Mouse (Mus musculus): Measurements from ENCODE around the gene Lrmp.
A peak's percentile ranks its signal among the peaks of the same experiment; 100 is the strongest.

The Lrmp gene

GRCm38 (mm10) chr6:145202432-145203125, 87.1 kb downstream of the Lrmp start:
- DNase-seq (ENCODE audit: low read depth): no peak

DNA sequence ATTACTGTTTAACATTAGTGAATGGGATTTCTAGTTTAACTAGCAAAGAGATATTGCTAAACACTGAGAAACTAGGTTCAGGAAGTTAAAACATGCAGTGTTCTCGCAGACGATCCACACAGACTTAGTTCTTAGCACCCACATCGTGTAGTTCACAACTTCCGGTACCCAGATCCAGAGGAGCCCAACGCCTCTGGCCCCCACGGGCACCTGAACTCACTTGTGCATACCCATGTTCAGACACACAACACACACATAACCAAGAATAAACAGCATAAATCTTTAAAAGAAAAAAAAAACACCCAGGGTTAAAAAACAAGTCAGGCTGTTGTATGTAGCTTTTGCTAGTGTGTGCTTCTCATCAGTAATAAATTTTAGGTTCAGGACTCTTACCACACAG, 89.0 kb downstream of the Lrmp start:
- DNase-seq (ENCODE audit: low read depth): no peak

DNA sequence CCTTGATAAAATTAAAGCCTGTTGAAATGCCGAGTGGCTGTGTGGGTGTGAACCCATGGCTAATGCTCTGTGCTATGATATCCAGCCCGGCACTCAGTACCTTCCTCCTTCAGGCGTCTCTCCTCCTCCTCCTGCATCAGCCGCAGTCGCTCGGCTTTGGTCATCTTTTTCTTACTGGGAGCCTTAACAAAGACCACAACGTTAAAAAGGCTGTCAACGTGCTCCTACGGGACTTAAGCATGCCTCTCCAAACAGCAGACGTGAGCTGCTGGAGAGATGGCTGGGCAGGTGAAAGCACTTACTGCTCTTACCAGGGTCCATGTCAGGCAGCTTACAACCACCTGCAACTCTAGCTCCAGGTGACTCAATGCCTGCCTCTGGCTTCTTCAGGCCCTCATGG, 89.7 kb downstream of the Lrmp start:
- DNase-seq (ENCODE audit: low read depth): no peak

DNA sequence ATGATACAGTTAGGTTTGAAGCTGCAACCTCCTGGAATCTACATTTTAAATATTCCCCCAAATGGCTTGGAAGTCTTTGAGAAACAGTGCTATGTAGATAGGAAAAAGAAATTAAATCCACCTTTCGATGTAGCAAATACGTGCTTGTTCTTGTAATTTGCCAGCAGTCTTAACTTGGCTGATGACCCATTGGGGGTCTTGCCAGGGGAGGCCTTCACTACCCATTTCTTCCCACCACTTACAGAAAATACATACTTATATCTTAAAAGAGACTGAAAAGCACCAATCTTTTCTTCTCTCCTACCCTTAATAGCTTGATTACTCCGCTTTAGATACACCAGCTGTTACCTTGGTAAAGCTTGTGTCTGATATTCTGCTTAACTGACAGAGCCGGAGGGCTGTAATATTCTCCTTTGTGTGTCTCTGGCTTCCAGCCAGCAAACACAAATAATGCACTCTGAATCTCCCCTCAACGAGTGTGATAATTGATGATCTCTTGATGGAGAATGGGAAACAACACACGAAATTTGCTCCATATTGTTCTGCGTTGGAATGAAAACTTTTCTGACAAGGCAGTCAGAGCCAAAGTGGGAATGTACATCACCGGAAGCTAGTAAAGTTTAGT, 94.7 kb downstream of the Lrmp start:
- no peak for DNase-seq (ENCODE audit: low read depth)

GRCm38 (mm10) chr6:145210816-145211338, 95.4 kb downstream of the Lrmp start, which contains the start of the genes Casc1 and Etfrf1:
Gene Casc1, minus strand, starts transcription at chr6:145211005.
Gene Etfrf1, plus strand, starts transcription at chr6:145211134.
- peak; percentile 100 for DNase-seq (ENCODE audit: low read depth)

DNA sequence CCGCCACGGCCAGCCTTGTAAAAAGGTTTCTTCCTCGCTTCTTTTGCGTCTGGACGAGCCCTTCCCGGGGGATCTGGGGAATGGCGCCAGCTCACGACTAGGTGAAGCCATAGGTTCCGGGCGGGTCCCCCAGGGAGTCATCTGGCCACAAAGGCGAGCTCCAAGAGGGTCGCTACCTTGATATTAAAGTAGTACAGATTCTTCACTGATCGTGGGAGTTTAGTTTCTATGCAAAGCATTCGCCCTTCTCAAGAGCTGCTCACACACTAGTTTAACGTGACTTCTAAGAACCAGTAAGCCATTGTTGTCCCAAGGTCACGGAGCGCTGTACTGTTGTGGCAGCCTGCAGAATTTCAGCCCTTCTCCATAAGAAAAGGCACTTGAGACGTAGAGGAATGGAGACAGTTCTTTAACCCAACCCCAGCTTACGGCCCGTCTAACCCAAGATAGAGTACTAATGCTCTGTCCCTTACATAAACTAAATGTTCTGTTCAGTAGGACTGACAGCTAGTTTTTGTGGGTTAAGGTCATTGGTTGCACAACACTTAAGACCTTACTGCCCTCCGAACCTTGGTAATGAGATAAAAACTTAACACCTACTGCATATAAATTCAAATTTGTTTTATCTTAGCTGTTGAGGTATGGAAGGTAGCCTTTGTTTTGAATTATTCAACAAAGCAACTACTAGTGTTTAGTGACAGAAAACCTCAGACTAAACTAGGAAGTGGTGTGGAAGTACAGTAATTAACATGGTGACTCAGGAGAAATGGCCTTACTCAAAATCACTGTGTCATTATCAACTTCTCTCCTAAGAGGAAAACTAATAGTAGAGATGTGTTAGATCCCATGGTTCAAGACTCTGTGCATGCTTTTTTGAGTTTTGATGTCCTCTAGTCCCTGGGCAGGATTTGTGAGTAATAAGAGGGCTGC, 96.2 kb downstream of the Lrmp start:
- no peak for DNase-seq (ENCODE audit: low read depth)

GRCm38 (mm10) chr6:145213916-145214315, 98.5 kb downstream of the Lrmp start:
- no peak for DNase-seq (ENCODE audit: low read depth)

- DNase-seq (ENCODE audit: low read depth): no peak
These were observed 100.4 kb downstream of the Lrmp start for GRCm38 (mm10) chr6:145215826-145216225.

- DNase-seq (ENCODE audit: low read depth): no peak
These were observed 108.8 kb downstream of the Lrmp start for GRCm38 (mm10) chr6:145224246-145224645.

Data from NIH3T3 (cell line).